In the genomic region with DNA sequence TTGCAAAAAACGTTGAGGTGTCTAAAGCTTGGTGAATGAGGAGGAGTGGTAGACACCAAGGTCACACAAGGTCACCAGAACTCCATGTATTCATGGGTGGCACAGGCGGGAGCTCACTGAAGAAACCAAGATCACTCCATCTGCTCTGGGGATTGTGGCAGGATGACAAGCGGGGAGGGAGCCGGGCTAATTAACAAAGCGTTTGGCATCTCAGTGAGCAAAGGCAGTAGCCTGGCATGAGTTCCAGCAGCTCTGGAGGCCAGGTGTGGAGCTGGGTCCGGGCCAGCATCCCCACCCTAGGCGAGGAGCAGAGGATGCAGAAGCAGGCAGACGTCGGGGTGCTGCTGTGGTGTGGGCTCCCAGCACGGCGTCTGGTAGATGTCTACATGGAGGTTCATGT, we compare ENCODE assay signal across 17 mouse cellular contexts.
DNase-seq lines count a peak whose midpoint lies in the region; ATAC-seq lines count a peak whose summit lies in the region.
"Had no signal": no experiment of that assay in that cellular context is flagged by ENCODE, and none has a peak within 500 bp of the region (broad histone marks: within the 10 kb centered on the region; RNA-seq: fewer than 3 reads in every experiment).

No protein-coding gene starts in this region.

- H3K36me3 ChIP-seq in midbrain, embryonic 14.5 days (ENCODE audit: control insufficient read depth, insufficient read depth, low read length): no peaks in the 10 kb centered on the region
- H3K36me3 ChIP-seq: heart, embryonic 12.5 days; intestine, embryonic 15.5 days; limb, embryonic 15.5 days; midbrain, embryonic 15.5 days had no signal

- H3K9ac ChIP-seq in midbrain, embryonic 14.5 days (replicated peaks; ENCODE audit: low read length): no peak overlapping the region
- H3K9ac ChIP-seq: heart, embryonic 12.5 days; intestine, embryonic 15.5 days; limb, embryonic 15.5 days; midbrain, embryonic 15.5 days had no signal

- H3K9me3 ChIP-seq in midbrain, embryonic 14.5 days (ENCODE audit: control insufficient read depth, low read length): no peaks in the 10 kb centered on the region
- H3K9me3 ChIP-seq: intestine, embryonic 15.5 days; limb, embryonic 15.5 days; midbrain, embryonic 15.5 days had no signal

- H3K4me2 ChIP-seq in midbrain, embryonic 14.5 days (ENCODE audit: low read length): no peak overlapping the region
- H3K4me2 ChIP-seq: heart, embryonic 12.5 days; intestine, embryonic 15.5 days; limb, embryonic 15.5 days; midbrain, embryonic 15.5 days had no signal

- H3K4me1 ChIP-seq in midbrain, embryonic 14.5 days (ENCODE audit: control insufficient read depth, insufficient read depth, low read length): 0 out of 2 replicates have a peak, but pooled peaks cover 3% of the 10 kb centered on the region
- H3K4me1 ChIP-seq: heart, embryonic 12.5 days; intestine, embryonic 15.5 days; limb, embryonic 15.5 days had no signal

- WGBS in midbrain, embryonic 14.5 days: 90% methylated on average over 11 of the region's 11 CpGs

- H3K27me3 ChIP-seq in midbrain, embryonic 14.5 days (ENCODE audit: control insufficient read depth, insufficient read depth, low read length): no peaks in the 10 kb centered on the region
- H3K27me3 ChIP-seq: heart, embryonic 12.5 days; intestine, embryonic 15.5 days; limb, embryonic 15.5 days; midbrain, embryonic 15.5 days had no signal

- DNase-seq in frontal cortex, postnatal 14 days (ENCODE audit: low spot score in 2 of 2): peak; percentile 32 to 57
- no peak for DNase-seq in frontal cortex, postnatal 25 days (ENCODE audit: low spot score in 2 of 2)
- peak; percentile 79 for DNase-seq in layer of hippocampus, adult 8-10 months (ENCODE audit: low spot score in 2 of 2)
- DNase-seq in left cerebral cortex, adult 9 months (ENCODE audit: low spot score in 2 of 2): peak; percentile 47 to 84
- peak; percentile 60 for DNase-seq in right cerebral cortex, postnatal 14 days
- DNase-seq in thymus, postnatal 10 days (ENCODE audit: low spot score in 2 of 2): no peak
- no peak for DNase-seq in cerebellum, adult 18-20 months
- no peak for DNase-seq in midbrain, embryonic 14.5 days
- DNase-seq: cerebellum, adult 9-10 months; heart, postnatal 36 days; kidney, postnatal 36 days; lung, adult 2 months; thymus, postnatal 14 days had no signal

- H3K4me3 ChIP-seq in midbrain, embryonic 14.5 days (replicated peaks; ENCODE audit: low read depth, low read length): no peak overlapping the region
- H3K4me3 ChIP-seq: heart, embryonic 12.5 days; intestine, embryonic 15.5 days; limb, embryonic 15.5 days; midbrain, embryonic 15.5 days had no signal

- no peak overlapping the region for H3K27ac ChIP-seq in midbrain, embryonic 14.5 days (replicated peaks; ENCODE audit: low read depth, low read length)
- H3K27ac ChIP-seq: intestine, embryonic 15.5 days; limb, embryonic 15.5 days; midbrain, embryonic 15.5 days had no signal

- no peak for ATAC-seq in midbrain, embryonic 14.5 days (ENCODE audit: low FRiP score, low TSS enrichment)
- ATAC-seq: intestine, embryonic 15.5 days; midbrain, embryonic 15.5 days had no signal

Comparison
In these comparisons a context has a peak if more than half of its experiments do, and no peak if none do; other contexts are left out.
1. DNase-seq: peak in frontal cortex, postnatal 14 days (2 of 2), layer of hippocampus, adult 8-10 months (2 of 2), left cerebral cortex, adult 9 months (2 of 2) and right cerebral cortex, postnatal 14 days (single experiment); none in frontal cortex, postnatal 25 days (0 of 2), thymus, postnatal 10 days (0 of 2), cerebellum, adult 18-20 months (0 of 2) and midbrain, embryonic 14.5 days (single experiment).